Mouse (Mus musculus) erythroblast, adult 5-6 weeks (primary cell): ENCODE measurements around the gene BC100530. TPM values are rescaled to one million over a fixed set of nuclear protein-coding genes. Genes with fewer than 3 reads are reported as not detected.
"Not testable (repeated sequence)": the region's sequence is repeated elsewhere in the genome, so short reads cannot be mapped to it uniquely, and the experiment has no call there.

Experiments
- ATAC-seq: replicated peaks from 2 replicates; pipeline ENCODE4 v1.8.0; 2016; ENCODE audit warnings: moderate number of reproducible peaks, mild to moderate bottlenecking, moderate TSS enrichment, inconsistent platforms; ENCODE audit not compliant: poor library complexity, low FRiP score, severe bottlenecking
- total RNA-seq, 2 experiments: library from RNA; stranded (forward) in 1 of 2; stranded (reverse) in 1 of 2; fragments of 150-400 nt in 1 of 2; fragments of 200-764, 138-1000 nt in 1 of 2; gene quantifications; 2 replicates each; pipeline versions ENCODE4 v1.2.3 to v1.2.4; 2015 to 2017; ENCODE audit warnings: low replicate concordance in 2 of 2

BC100530 gene
- total RNA-seq (2015; ENCODE audit: low replicate concordance) (4.2 TPM in 1 of 2 replicates, not detected in the other), total RNA-seq (2017; ENCODE audit: low replicate concordance) (8.6 TPM in 1 of 2 replicates, not detected in the other)

DNA sequence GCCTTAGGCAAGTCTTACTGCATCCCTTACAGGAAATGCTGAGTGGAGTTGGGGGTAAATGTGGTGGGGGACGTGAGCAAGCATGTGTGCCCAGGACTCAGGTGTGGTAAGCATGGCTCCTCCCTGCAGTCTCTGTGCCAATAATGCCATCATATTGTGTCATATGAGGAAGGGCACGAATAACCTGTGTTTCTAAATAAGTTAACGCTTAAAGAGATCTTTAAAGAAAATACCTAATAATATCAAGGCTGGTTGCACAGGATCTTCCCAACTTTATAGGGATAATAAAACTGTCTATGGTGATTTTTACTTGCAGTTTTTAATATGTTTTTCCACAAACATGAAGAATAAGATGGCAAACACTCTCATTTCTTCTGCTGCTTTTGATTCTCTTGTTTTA, at the start of gene BC100530:
Gene BC100530 (minus strand): TSS at position 101 of the 400 bp plus-strand sequence.
- not testable (repeated sequence) for ATAC-seq

- ATAC-seq = no peak
These were observed 40.8 kb upstream of the BC100530 start, which contains the start of gene Stfa2 for GRCm38 (mm10) chr16:36408357-36408756. Gene Stfa2 (minus strand): TSS chr16:36408457.

DNA sequence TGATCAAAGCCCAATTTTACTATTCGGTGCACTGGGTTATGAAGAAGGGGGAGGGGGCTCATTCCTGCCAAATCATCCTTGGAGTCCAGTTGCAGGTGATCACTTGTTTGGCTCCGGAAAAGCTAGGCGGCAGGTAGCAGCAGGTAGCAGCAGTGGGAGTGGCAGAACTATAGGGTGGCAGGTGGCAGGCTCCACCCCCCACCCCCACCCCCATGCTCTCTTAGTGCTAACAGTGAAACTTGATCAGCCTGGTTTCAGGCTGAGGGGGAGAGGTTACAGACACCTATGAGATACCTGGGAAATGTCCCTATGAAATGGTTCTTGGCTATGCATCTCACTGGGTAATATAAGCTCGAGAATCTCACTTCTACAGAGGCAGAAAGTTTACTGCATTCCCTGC, 21.5 kb upstream of the BC100530 start:
- no peak for ATAC-seq

GRCm38 (mm10) chr16:36337171-36337570, 30.4 kb downstream of the BC100530 start:
- no peak for ATAC-seq

GRCm38 (mm10) chr16:36334232-36334631, 33.3 kb downstream of the BC100530 start, which contains the start of gene BC117090:
Gene BC117090 (minus strand): TSS chr16:36334332.
- ATAC-seq = no peak

- no peak for ATAC-seq
These were observed 48.3 kb downstream of the BC100530 start for GRCm38 (mm10) chr16:36319286-36319685.

GRCm38 (mm10) chr16:36316111-36316510, 51.4 kb downstream of the BC100530 start:
- not testable (repeated sequence) for ATAC-seq

Other genes starting within 250 kb of the BC100530 start
- not detected in 2 replicates for gene Csta1, start 236.5 kb downstream of the BC100530 start, total RNA-seq (2015; ENCODE audit: low replicate concordance)
- not detected in 2 replicates for gene Csta1, start 236.5 kb downstream of the BC100530 start, total RNA-seq (2017; ENCODE audit: low replicate concordance)
- 55.3 and 63.3 TPM in 2 replicates for gene Stfa2l1, start 210.9 kb downstream of the BC100530 start, total RNA-seq (2015; ENCODE audit: low replicate concordance)
- 2.2 and 7.4 TPM in 2 replicates for gene Stfa2l1, start 210.9 kb downstream of the BC100530 start, total RNA-seq (2017; ENCODE audit: low replicate concordance)
- 27.0 and 42.1 TPM in 2 replicates for gene Gm5483, start 183.5 kb downstream of the BC100530 start, total RNA-seq (2015; ENCODE audit: low replicate concordance)
- gene Gm5483, start 183.5 kb downstream of the BC100530 start, total RNA-seq (2017; ENCODE audit: low replicate concordance) = 16.6 and 23.1 TPM in 2 replicates
- gene Gm5416, start 157.3 kb downstream of the BC100530 start, total RNA-seq (2015; ENCODE audit: low replicate concordance) = not detected in 2 replicates
- gene Gm5416, start 157.3 kb downstream of the BC100530 start, total RNA-seq (2017; ENCODE audit: low replicate concordance) = not detected in 2 replicates
- gene 2010005H15Rik, start 146.3 kb downstream of the BC100530 start, total RNA-seq (2015; ENCODE audit: low replicate concordance) = not detected in 2 replicates
- not detected in 2 replicates for gene 2010005H15Rik, start 146.3 kb downstream of the BC100530 start, total RNA-seq (2017; ENCODE audit: low replicate concordance)
- 1.5 and 6.5 TPM in 2 replicates for gene Stfa1, start 90.8 kb downstream of the BC100530 start, total RNA-seq (2015; ENCODE audit: low replicate concordance)
- gene Stfa1, start 90.8 kb downstream of the BC100530 start, total RNA-seq (2017; ENCODE audit: low replicate concordance) = 2.7 TPM in 1 of 2 replicates, not detected in the other
- not detected in 2 replicates for gene BC117090, start 33.4 kb downstream of the BC100530 start, total RNA-seq (2015; ENCODE audit: low replicate concordance)
- gene BC117090, start 33.4 kb downstream of the BC100530 start, total RNA-seq (2017; ENCODE audit: low replicate concordance) = not detected in 2 replicates
- gene Stfa2, start 40.7 kb upstream of the BC100530 start, total RNA-seq (2015; ENCODE audit: low replicate concordance) = not detected in 2 replicates
- gene Stfa2, start 40.7 kb upstream of the BC100530 start, total RNA-seq (2017; ENCODE audit: low replicate concordance) = not detected in 2 replicates
- gene Stfa3, start 87.6 kb upstream of the BC100530 start, total RNA-seq (2015; ENCODE audit: low replicate concordance) = 3.1 TPM in 1 of 2 replicates, not detected in the other
- 9.5 TPM in 1 of 2 replicates, not detected in the other for gene Stfa3, start 87.6 kb upstream of the BC100530 start, total RNA-seq (2017; ENCODE audit: low replicate concordance)
- not detected in 2 replicates for gene Casr, start 194.4 kb upstream of the BC100530 start, total RNA-seq (2015; ENCODE audit: low replicate concordance)
- 0.14 TPM in 1 of 2 replicates, not detected in the other for gene Casr, start 194.4 kb upstream of the BC100530 start, total RNA-seq (2017; ENCODE audit: low replicate concordance)